Mouse (Mus musculus) layer of hippocampus, adult 11-12 months (tissue): ENCODE data around the gene Akap8l.

Experiments used
- DNase-seq: peaks from one replicate; pipeline ENCODE4 v3.0.0; 2022; ENCODE audit warnings: low spot score

Gene Akap8l

GRCm38 (mm10) chr17:32319950-32320349, 30.5 kb downstream of the Akap8l start:
- no peak for DNase-seq

- no peak for DNase-seq
Observed at GRCm38 (mm10) chr17:32317708-32318107, 32.7 kb downstream of the Akap8l start.

GRCm38 (mm10) chr17:32317032-32317431, 33.4 kb downstream of the Akap8l start:
- no peak for DNase-seq

- DNase-seq = no peak
Observed at GRCm38 (mm10) chr17:32315560-32315959, 34.8 kb downstream of the Akap8l start.

- no peak for DNase-seq
Observed at GRCm38 (mm10) chr17:32313892-32314291, 36.5 kb downstream of the Akap8l start.

GRCm38 (mm10) chr17:32312801-32313200, 37.6 kb downstream of the Akap8l start:
- no peak for DNase-seq

GRCm38 (mm10) chr17:32307963-32308362, 42.4 kb downstream of the Akap8l start:
- DNase-seq = no peak

- no peak for DNase-seq
Observed at GRCm38 (mm10) chr17:32298125-32298524, 52.3 kb downstream of the Akap8l start.

GRCm38 (mm10) chr17:32295901-32296300, 54.5 kb downstream of the Akap8l start:
- DNase-seq = no peak

GRCm38 (mm10) chr17:32295160-32295559, 55.2 kb downstream of the Akap8l start:
- no peak for DNase-seq

- no peak for DNase-seq
Observed at GRCm38 (mm10) chr17:32285138-32285670, 65.2 kb downstream of the Akap8l start.

- peak; percentile 91 for DNase-seq
Observed at GRCm38 (mm10) chr17:32284262-32285137, 65.9 kb downstream of the Akap8l start, which contains the start of gene Brd4. Gene Brd4, minus strand, starts transcription at chr17:32284722.

GRCm38 (mm10) chr17:32283771-32284221, 66.6 kb downstream of the Akap8l start:
- DNase-seq = peak; percentile 40

- no peak for DNase-seq
Observed at GRCm38 (mm10) chr17:32283341-32283740, 67.1 kb downstream of the Akap8l start.

GRCm38 (mm10) chr17:32281611-32282310, 68.6 kb downstream of the Akap8l start:
- no peak for DNase-seq

- DNase-seq = no peak
Observed at GRCm38 (mm10) chr17:32281126-32281525, 69.3 kb downstream of the Akap8l start.

GRCm38 (mm10) chr17:32280575-32280974, 69.8 kb downstream of the Akap8l start:
- no peak for DNase-seq

- no peak for DNase-seq
Observed at GRCm38 (mm10) chr17:32277201-32277600, 73.2 kb downstream of the Akap8l start.

- DNase-seq = no peak
Observed at GRCm38 (mm10) chr17:32275568-32275967, 74.8 kb downstream of the Akap8l start.
